In the genomic region with DNA sequence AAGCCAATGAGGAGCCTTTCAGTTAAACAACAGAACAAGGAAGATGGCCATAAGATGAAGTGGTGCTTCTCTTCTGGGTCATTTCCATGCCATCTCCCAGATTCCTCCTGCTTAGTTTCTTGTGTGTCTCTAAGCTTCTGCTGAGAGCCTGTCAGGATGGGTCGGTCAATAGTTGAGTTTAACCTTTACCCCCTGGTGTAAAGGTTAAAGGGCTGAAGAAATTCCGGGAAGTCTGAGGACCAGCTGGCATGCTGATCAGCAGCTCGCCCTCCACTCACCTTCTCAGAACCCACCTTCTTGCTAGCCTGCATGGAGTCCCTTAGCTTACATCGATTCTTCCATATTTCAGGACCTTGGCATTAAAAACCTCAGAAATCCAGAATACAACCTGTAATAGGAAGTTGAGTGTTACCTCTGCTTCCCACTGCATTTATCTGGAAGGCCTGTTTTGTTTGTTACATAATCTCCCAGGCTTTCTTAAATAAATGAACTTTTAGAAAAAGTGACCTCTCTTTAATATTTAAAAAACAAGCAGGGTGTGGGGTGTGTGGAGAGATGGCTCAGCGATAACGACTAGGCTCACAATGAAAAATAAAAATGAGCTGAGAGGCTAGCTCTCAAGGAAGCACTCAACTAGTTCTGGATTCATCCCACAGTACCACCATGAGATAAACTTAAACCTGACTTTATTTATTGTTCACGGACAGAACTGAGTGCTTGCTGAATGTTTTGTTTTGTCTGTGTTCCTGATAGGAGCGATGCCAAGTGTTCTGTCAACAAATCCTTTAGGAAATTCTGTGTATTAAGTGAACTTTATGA, we compare ENCODE assay signal across 25 mouse cellular contexts.
DNase-seq lines count a peak whose midpoint lies in the region; ATAC-seq and TF ChIP-seq lines count a peak whose summit lies in the region.
"Had no signal": no experiment of that assay in that cellular context is flagged by ENCODE, and none has a peak within 500 bp of the region (broad histone marks: within the 10 kb centered on the region; RNA-seq: fewer than 3 reads in every experiment).

No protein-coding gene starts in this region.

- H3K4me3 ChIP-seq in kidney, embryonic 16.5 days (ENCODE audit: low read length), result no peak overlapping the region
- H3K4me3 ChIP-seq in lung, embryonic 16.5 days (ENCODE audit: low read length), result no peak overlapping the region
- no peak overlapping the region for H3K4me3 ChIP-seq in lung, adult 2 months (replicated peaks; ENCODE audit: extremely low read depth, low read depth, low read length)
- no peak overlapping the region for H3K4me3 ChIP-seq in kidney, embryonic 15.5 days (replicated peaks)
- H3K4me3 ChIP-seq: embryonic facial prominence, embryonic 12.5 days; gastrocnemius, adult 2 months; heart, adult 2 months; heart, embryonic 12.5 days; hindbrain, embryonic 13.5 days; midbrain, embryonic 13.5 days; neural tube, embryonic 13.5 days had no signal

- no peak overlapping the region for H3K27ac ChIP-seq in kidney, embryonic 16.5 days (ENCODE audit: low read length)
- H3K27ac ChIP-seq in lung, embryonic 16.5 days (ENCODE audit: low read length), result no peak overlapping the region
- 0 out of 2 replicates have a peak overlapping the region, but pooled peaks have one; percentile 41 for H3K27ac ChIP-seq in kidney, embryonic 15.5 days
- H3K27ac ChIP-seq: embryonic facial prominence, embryonic 12.5 days; gastrocnemius, adult 2 months; heart, adult 2 months; hindbrain, embryonic 13.5 days; midbrain, embryonic 13.5 days; neural tube, embryonic 13.5 days had no signal

- no peak overlapping the region for H3K4me2 ChIP-seq in kidney, embryonic 16.5 days (replicated peaks; ENCODE audit: low read depth, low read length)
- no peak overlapping the region for H3K4me2 ChIP-seq in lung, embryonic 16.5 days (ENCODE audit: low read depth, low read length)
- H3K4me2 ChIP-seq in kidney, embryonic 15.5 days, result no peak overlapping the region
- H3K4me2 ChIP-seq: embryonic facial prominence, embryonic 12.5 days; heart, embryonic 12.5 days; hindbrain, embryonic 13.5 days; midbrain, embryonic 13.5 days; neural tube, embryonic 13.5 days had no signal

- ATAC-seq in kidney, embryonic 16.5 days (ENCODE audit: low FRiP score, low TSS enrichment), result no peak
- ATAC-seq in lung, embryonic 16.5 days (ENCODE audit: low read depth), result peak; percentile 58
- ATAC-seq in kidney, embryonic 15.5 days (replicated peaks; ENCODE audit: low FRiP score), result no peak
- ATAC-seq: CD4-positive, CD25-positive, alpha-beta regulatory T cell, adult 4 months; forebrain, embryonic 14.5 days; intestine, embryonic 16.5 days; midbrain, embryonic 13.5 days had no signal

- peak; percentile 48 to 61 for DNase-seq in kidney, adult 8-10 months
- no peak for DNase-seq in lung, adult 2 months
- DNase-seq in cerebellum, postnatal 10 days, result no peak
- no peak for DNase-seq in adrenal gland, postnatal 14 days
- DNase-seq: adrenal gland, adult 8-10 months; cerebellum, adult 8-10 months; embryo, embryonic 11 days; gastrocnemius, adult 2 months; heart, adult 2 months; heart, postnatal 4 days; liver; lung, postnatal 36 days; thymus, adult 2 months; thymus, postnatal 36 days had no signal

- no peak for TF ChIP-seq CTCF in lung, adult 2 months (IDR thresholded peaks at IDR 0.05; ENCODE audit: insufficient read depth, low read length)

- TF ChIP-seq POLR2A in lung, adult 2 months (IDR thresholded peaks at IDR 0.05; ENCODE audit: borderline replicate concordance, extremely low read depth, low read depth, low read length), result no peak

- no peaks in the 10 kb centered on the region for H3K9me3 ChIP-seq in kidney, embryonic 16.5 days (ENCODE audit: low read length)
- no peaks in the 10 kb centered on the region for H3K9me3 ChIP-seq in lung, embryonic 16.5 days (ENCODE audit: control insufficient read depth, low read length)
- no peaks in the 10 kb centered on the region for H3K9me3 ChIP-seq in kidney, embryonic 15.5 days (replicated peaks)
- H3K9me3 ChIP-seq: embryonic facial prominence, embryonic 12.5 days; heart, embryonic 12.5 days; hindbrain, embryonic 13.5 days; midbrain, embryonic 13.5 days; neural tube, embryonic 13.5 days had no signal

- H3K27me3 ChIP-seq in kidney, embryonic 16.5 days (ENCODE audit: insufficient read depth, low read length), result no peaks in the 10 kb centered on the region
- no peaks in the 10 kb centered on the region for H3K27me3 ChIP-seq in lung, embryonic 16.5 days (ENCODE audit: control insufficient read depth, insufficient read depth, low read depth, low read length)
- no peaks in the 10 kb centered on the region for H3K27me3 ChIP-seq in kidney, embryonic 15.5 days
- H3K27me3 ChIP-seq: embryonic facial prominence, embryonic 12.5 days; heart, embryonic 12.5 days; midbrain, embryonic 13.5 days; neural tube, embryonic 13.5 days had no signal

- 70% methylated on average over 8 of the region's 8 CpGs for WGBS in kidney, embryonic 16.5 days
- 46% methylated on average over 8 of the region's 8 CpGs for WGBS in lung, embryonic 16.5 days
- 63% methylated on average over 8 of the region's 8 CpGs for WGBS in lung, adult 2 months
- 69% methylated on average over 8 of the region's 8 CpGs for WGBS in kidney, embryonic 15.5 days

- no peak overlapping the region for H3K9ac ChIP-seq in kidney, embryonic 16.5 days (replicated peaks; ENCODE audit: low read length)
- H3K9ac ChIP-seq in lung, embryonic 16.5 days (ENCODE audit: low read length), result no peak overlapping the region
- H3K9ac ChIP-seq in kidney, embryonic 15.5 days, result no peak overlapping the region
- H3K9ac ChIP-seq: embryonic facial prominence, embryonic 12.5 days; heart, embryonic 12.5 days; hindbrain, embryonic 13.5 days; midbrain, embryonic 13.5 days; neural tube, embryonic 13.5 days had no signal

- no peaks in the 10 kb centered on the region for H3K36me3 ChIP-seq in kidney, embryonic 16.5 days (ENCODE audit: insufficient read depth, low read length)
- H3K36me3 ChIP-seq in lung, embryonic 16.5 days (ENCODE audit: control insufficient read depth, insufficient read depth, low read length), result no peaks in the 10 kb centered on the region
- H3K36me3 ChIP-seq in kidney, embryonic 15.5 days, result no peaks in the 10 kb centered on the region
- H3K36me3 ChIP-seq: embryonic facial prominence, embryonic 12.5 days; heart, embryonic 12.5 days; hindbrain, embryonic 13.5 days; midbrain, embryonic 13.5 days; neural tube, embryonic 13.5 days had no signal

- H3K4me1 ChIP-seq in kidney, embryonic 16.5 days (ENCODE audit: insufficient read depth, low read length), result peaks cover 15% of the 10 kb centered on the region
- H3K4me1 ChIP-seq in lung, embryonic 16.5 days (replicated peaks; ENCODE audit: control insufficient read depth, insufficient read depth, low read length), result peaks cover 5% of the 10 kb centered on the region
- H3K4me1 ChIP-seq in lung, adult 2 months (ENCODE audit: control insufficient read depth, insufficient read depth, low read length), result no peaks in the 10 kb centered on the region
- peaks cover 23% of the 10 kb centered on the region for H3K4me1 ChIP-seq in kidney, embryonic 15.5 days
- H3K4me1 ChIP-seq: embryonic facial prominence, embryonic 12.5 days; heart, embryonic 12.5 days; neural tube, embryonic 13.5 days had no signal

Comparison
In these comparisons a context has a peak if more than half of its experiments do, and no peak if none do; other contexts are left out.
1. DNase-seq: peak in kidney, adult 8-10 months (2 of 2); none in lung, adult 2 months (single experiment), cerebellum, postnatal 10 days (0 of 2) and adrenal gland, postnatal 14 days (single experiment).